Mouse (Mus musculus): ENCODE measurements at regions not wholly inside any gene's neighbourhood (a gene's known extent, or its start where the extent isn't known, plus 50 kb on each side); places are given as distances from the start of the nearest gene placed in this dataset.
A peak's percentile ranks its signal among the peaks of the same experiment; 100 is the strongest.

DNA sequence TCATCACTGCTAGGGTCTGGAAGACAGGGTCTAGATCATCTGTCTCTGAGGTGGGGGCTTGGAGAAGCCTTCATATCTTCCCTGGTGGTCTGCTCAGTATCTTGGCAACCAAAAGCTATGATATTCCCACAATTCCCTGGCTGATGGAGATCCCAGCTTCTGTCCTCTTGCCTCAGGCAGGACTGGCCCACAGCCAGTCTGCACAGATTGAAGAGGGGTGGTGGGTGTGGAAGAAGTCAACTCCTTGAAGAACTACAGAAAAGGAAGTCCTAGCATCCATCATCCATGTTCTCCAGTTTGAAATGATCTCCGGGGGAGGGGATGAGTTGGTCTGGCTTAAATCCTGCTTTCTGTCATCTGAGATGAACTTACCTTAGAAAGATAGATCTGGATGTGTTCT, 134.8 kb downstream of the Trim29 start:
- TF ChIP-seq CTCF (conservative IDR thresholded peaks at IDR 0.05) = no peak
- no peak overlapping the region for H3K27ac ChIP-seq
- no peak for DNase-seq (ENCODE audit: low spot score in 2 of 2)
- no peak overlapping the region for H3K4me3 ChIP-seq

DNA sequence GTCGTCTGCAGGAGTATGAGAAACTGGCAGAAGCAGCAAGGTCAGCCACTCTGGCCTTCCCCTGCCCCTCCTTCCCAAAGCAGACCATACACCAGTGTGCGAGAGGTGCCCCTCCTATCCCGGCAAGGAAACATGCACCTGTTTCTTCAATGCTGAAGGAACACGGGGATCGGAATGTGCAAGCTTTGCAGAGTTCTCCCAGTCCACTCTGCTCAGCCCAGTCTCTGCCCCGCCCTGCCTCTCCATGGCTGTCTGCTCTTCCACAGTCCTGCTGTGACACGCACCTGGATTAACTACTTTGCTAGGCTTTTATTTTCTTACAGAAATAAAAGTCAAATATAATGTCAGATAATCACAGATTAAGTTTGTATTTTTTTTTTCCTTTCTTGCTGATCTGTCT, 136.7 kb downstream of the Trim29 start:
- DNase-seq (ENCODE audit: low spot score in 2 of 2) = no peak
- TF ChIP-seq CTCF (conservative IDR thresholded peaks at IDR 0.05) = no peak
- Histone ChIP-seq H3K27ac (no peak overlapping the region), H3K4me3 (no peak overlapping the region)

DNA sequence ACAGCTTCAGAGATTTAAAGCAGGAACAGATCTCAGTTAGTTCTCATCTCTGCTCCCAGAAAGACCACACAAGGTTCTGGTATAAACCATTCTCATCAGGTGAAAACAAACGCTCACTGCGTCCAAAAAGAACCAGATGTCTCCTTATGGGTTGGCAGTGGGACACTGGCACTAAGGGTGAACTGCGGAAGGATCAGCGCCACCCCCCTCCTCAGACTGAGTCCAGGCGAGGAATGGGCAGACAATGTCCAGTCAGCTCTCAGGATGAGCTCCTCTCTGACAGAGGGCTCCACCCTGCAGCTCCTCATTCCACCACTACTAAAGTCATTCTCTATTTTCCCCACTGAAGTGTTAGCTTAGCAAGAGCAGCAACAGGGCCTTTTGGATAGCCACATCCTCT, 138.3 kb downstream of the Trim29 start:
- no peak for TF ChIP-seq CTCF (conservative IDR thresholded peaks at IDR 0.05)
- Histone ChIP-seq H3K4me3 (no peak overlapping the region), H3K27ac (peak overlapping the region; percentile 58; the same call in 1 of the 2 replicates)
- no peak for DNase-seq (ENCODE audit: low spot score in 2 of 2)

DNA sequence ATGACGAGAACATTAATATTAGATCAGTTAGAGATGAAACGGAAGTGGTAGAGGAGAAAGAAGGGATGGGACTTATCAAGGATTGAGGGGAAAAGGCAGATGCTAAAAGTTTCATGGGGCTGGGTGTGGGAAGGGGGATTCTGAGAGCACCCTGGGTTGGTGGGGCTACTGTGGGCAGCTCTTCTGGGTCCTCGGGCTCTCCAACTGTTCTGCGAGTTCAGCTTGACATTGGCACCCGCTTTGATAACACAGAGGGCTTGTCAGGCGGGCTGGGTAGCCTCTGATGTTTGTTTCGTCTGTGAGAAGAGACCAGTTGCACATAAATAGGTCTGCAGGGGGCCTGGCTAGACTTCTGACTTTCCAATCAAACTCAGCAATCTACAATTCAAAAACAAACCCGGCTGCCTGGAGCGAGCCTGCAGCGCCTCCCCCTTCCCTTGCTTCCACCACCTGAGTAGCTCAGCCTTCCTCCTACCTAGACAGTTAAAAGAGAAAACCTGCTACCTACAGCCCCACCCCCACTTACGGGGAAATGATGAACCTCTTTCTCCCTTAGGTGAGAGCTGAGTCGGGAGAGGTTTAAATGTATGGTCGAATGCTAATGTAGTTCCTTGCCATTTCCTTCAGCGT, 143.4 kb downstream of the Trim29 start:
- TF ChIP-seq CTCF (conservative IDR thresholded peaks at IDR 0.05) = no peak
- no peak for DNase-seq (ENCODE audit: low spot score in 2 of 2)
- Histone ChIP-seq H3K4me3 (no peak overlapping the region), H3K27ac (peak overlapping the region; percentile 59)

DNA sequence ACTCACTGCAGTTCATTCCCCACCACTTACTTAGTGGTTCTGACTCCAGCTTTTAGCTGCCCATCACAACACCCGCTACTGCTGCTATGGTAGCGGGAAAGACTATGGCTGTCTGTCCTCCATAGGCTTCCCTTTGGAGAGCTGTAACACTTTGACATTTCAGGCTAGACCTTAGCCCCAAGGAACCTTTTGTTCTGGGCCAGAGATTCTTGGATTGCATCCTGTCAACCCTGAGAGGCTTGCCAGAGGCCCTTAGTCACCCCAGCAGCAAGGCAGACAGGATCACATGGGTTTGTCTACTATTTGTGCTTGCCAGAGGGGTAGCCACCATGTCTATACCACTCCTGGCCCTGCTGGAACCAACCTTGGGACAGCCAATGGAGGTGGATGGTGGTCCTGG, 147.1 kb downstream of the Trim29 start:
- no peak for DNase-seq (ENCODE audit: low spot score in 2 of 2)
- H3K4me3 ChIP-seq = no peak overlapping the region
- no peak for TF ChIP-seq CTCF (conservative IDR thresholded peaks at IDR 0.05)
- H3K27ac ChIP-seq = no peak overlapping the region

DNA sequence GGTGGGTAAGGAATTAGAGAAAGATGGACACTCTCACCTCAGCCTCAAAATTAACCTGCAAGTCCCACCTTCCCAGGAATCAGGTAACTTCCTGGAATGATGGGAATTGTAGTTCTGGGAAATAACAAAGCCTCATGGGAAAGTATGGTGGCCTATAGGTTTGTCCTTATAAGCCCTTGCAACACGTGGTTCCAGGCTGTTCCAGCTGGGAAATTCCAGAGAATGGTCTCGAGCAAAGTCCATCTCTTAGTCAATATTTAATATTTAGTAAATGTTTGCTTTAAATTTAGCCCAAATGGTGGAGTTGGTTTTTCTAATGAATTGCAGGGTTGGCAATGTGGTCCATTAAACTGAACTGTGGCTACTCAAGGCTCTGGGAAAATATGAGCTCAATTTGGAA, 150.5 kb downstream of the Trim29 start:
- no peak for TF ChIP-seq CTCF (conservative IDR thresholded peaks at IDR 0.05)
- DNase-seq (ENCODE audit: low spot score in 2 of 2) = no peak
- H3K27ac ChIP-seq = no peak overlapping the region
- H3K4me3 ChIP-seq = no peak overlapping the region

DNA sequence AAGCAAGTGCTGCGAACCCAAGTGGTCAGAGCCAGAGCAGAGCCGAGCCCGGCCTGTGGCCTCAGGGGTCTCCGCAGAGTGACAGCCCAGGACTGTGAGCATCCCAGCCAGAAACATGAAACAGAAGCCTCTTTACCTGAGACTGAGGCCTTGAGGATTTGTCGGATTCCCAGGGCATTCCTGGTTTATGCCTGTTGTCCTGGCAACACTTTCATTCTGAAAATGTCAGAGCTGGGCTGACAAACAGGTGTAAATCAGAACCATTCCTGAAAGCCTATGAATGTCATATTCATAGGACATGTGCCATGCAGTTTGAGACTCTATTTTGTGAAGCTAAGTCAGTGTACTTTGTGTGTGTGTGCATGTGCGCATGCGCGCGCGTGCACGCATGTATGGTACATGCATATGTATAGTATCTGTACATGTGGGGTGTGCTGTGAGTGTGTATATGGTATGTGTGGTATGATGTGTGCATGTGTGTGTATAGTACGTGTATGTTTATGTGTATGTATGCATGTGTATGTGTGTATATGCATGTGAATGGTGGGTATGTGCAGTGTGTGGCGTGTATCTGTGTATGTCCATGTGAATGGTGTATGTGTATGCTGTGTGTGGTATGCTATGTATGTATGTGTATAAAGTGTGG, 152.9 kb downstream of the Trim29 start:
- Histone ChIP-seq H3K27ac (no peak overlapping the region), H3K4me3 (no peak overlapping the region)
- TF ChIP-seq CTCF (conservative IDR thresholded peaks at IDR 0.05) = no peak
- no peak for DNase-seq (ENCODE audit: low spot score in 2 of 2)

DNA sequence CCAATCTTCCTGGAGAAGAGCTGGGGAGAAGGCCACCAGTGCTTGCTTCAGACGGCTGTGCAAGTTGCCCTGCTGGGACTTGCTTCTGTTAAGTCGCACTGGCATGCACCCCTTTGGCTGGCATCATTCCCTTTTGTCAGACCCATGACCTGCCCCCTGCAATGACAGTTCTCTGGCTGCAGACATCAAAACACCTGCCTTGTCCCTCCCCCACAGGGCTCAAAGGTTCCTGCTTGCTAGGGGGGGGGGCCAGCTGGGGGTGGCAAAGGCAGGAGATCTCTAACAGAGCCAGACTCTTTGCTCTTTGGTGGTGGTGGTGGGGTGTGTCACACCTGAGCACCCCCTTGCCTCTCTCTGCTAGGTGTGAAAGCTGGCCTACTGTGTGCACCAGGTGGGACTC, 154.5 kb downstream of the Trim29 start:
- no peak overlapping the region for H3K27ac ChIP-seq
- no peak overlapping the region for H3K4me3 ChIP-seq
- TF ChIP-seq CTCF (conservative IDR thresholded peaks at IDR 0.05) = no peak
- no peak for DNase-seq (ENCODE audit: low spot score in 2 of 2)

DNA sequence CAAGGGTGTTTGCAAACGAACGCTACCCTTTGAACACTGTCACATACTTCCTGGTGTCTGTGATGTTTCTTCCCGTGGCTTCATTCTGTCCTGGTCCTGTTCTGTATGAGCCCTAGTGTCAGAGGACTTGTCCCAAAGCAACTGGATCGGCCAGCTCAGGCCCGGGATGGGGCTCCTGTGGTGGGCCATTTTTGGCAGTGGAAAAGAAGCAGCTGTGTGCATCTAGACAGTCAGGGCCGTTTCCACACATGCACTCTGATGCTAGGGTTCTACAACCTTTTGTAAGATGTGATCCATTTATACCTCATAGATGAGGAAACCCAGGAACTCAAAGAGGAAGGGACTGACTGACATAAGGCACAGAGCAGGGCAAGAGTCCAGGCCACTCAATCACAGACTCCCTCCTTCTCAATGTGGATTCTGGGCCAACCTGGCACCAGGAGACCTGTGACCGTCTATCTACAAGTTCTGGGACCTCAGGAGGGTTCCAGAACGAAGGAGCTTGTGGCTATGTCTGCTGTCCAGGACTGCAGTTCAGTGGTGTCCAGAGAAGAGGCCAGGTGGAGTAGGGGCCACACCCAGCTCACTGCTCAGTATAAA, 155.2 kb downstream of the Trim29 start:
- TF ChIP-seq CTCF (conservative IDR thresholded peaks at IDR 0.05) = no peak
- Histone ChIP-seq H3K4me3 (no peak overlapping the region), H3K27ac (no peak overlapping the region)
- DNase-seq (ENCODE audit: low spot score in 2 of 2) = no peak

DNA sequence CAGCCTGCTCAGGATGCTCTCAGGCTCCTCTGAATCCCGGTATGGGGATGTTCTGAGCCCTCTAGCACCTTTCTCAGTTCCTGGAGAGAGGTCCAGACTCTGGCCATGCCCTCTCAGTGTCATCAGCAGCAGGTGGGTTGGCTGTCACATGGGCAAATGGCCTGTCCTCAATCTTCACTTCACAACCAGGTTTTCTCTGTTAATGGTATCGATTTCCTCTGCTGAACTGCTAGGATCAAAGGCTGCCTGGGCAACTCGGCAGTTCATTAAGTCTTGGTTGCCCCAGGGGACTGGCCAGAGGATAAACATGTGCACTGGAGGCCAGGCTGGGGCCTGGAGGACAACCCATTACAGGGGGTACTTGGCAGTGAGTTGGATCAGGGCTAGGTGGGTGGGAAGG, 156.2 kb downstream of the Trim29 start:
- Histone ChIP-seq H3K27ac (no peak overlapping the region), H3K4me3 (no peak overlapping the region)
- no peak for DNase-seq (ENCODE audit: low spot score in 2 of 2)
- TF ChIP-seq CTCF (conservative IDR thresholded peaks at IDR 0.05) = no peak

DNA sequence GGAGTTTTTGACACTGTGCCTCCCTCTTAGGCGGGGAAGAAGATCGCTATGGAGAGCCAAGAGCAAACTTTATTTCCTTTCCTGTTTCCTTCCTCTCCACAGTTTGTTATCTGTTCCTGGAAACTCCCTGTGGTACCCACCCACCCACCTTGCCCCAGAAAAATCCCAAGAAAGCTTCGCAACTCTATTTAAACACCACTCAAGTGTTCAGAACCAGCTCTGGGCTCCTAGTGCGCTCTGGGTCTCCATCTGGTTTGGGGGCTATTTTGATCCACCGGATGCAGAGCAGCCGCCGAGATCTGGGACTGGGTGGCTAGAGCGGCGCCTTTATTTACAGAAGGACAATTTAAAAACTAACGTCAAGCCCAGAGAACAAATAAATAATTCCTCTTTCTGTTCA, 158.6 kb downstream of the Trim29 start:
- no peak for TF ChIP-seq CTCF (conservative IDR thresholded peaks at IDR 0.05)
- DNase-seq (ENCODE audit: low spot score in 2 of 2) = no peak
- no peak overlapping the region for H3K27ac ChIP-seq
- no peak overlapping the region for H3K4me3 ChIP-seq

DNA sequence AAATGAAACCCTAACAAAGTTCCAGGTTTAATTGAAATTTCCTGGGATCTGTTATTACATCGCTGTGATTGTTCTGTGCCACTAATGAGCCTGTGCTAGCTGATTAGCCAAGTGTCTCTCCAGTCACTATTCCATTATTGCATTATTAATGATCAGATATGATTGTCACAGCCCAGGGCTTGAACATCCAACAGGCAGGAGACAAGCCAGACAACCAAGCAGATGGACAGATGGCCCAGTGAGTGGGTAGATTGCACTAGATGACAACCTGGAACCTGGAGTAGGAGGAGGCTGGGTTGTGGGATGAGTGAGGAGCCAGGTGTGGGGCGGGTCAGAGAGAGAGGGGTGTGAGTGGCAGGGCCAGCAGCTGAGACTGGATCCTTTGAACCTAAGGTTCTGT, 161.6 kb downstream of the Trim29 start:
- no peak overlapping the region for H3K4me3 ChIP-seq
- DNase-seq (ENCODE audit: low spot score in 2 of 2) = no peak
- H3K27ac ChIP-seq = peak overlapping the region; percentile 15
- TF ChIP-seq CTCF (conservative IDR thresholded peaks at IDR 0.05) = no peak

DNA sequence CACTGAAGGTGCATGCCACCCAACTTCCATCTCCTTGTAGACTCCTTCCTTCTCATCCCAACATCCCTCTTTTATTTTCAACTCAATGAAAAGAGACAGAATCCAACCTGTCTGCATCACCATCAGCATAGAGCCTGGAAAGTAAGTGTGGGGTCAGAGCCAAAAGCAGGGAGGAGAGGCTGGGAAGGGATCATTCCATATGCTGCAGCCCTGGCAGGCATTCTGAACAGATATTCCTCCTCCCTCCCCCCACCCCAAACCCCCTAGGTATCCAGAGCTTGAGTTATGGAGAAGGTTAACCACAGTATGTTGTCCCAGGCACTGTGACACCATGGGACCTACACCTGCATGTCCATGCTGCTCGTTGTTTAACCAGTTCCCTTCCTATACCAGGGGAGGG, 162.5 kb downstream of the Trim29 start:
- TF ChIP-seq CTCF (conservative IDR thresholded peaks at IDR 0.05) = no peak
- no peak for DNase-seq (ENCODE audit: low spot score in 2 of 2)
- Histone ChIP-seq H3K27ac (peak overlapping the region; percentile 76), H3K4me3 (no peak overlapping the region)
